Mouse (Mus musculus): ENCODE data around the gene N4bp1.

Gene N4bp1

GRCm38 (mm10) chr8:86853266-86853988, 31.6 kb downstream of the N4bp1 start:
- DNase-seq, result no peak

GRCm38 (mm10) chr8:86852491-86852890, 32.6 kb downstream of the N4bp1 start:
- DNase-seq, result no peak

- no peak for DNase-seq
Measured at GRCm38 (mm10) chr8:86848876-86849275, 36.2 kb downstream of the N4bp1 start.

GRCm38 (mm10) chr8:86848401-86848800, 36.7 kb downstream of the N4bp1 start:
- no peak for DNase-seq

- no peak for DNase-seq
Measured at GRCm38 (mm10) chr8:86847091-86847490, 38.0 kb downstream of the N4bp1 start.

- no peak for DNase-seq
Measured at GRCm38 (mm10) chr8:86845875-86846274, 39.2 kb downstream of the N4bp1 start.

- no peak for DNase-seq
Measured at GRCm38 (mm10) chr8:86844856-86845255, 40.2 kb downstream of the N4bp1 start.

GRCm38 (mm10) chr8:86843896-86844295, 41.2 kb downstream of the N4bp1 start:
- DNase-seq, result peak; percentile 32

GRCm38 (mm10) chr8:86841556-86842309, 43.3 kb downstream of the N4bp1 start:
- no peak for DNase-seq

GRCm38 (mm10) chr8:86840120-86840693, 44.9 kb downstream of the N4bp1 start:
- DNase-seq, result no peak

GRCm38 (mm10) chr8:86838707-86839438, 46.2 kb downstream of the N4bp1 start:
- DNase-seq, result no peak

- DNase-seq, result no peak
Measured at GRCm38 (mm10) chr8:86837234-86837633, 47.8 kb downstream of the N4bp1 start.

GRCm38 (mm10) chr8:86835881-86836280, 49.2 kb downstream of the N4bp1 start:
- DNase-seq, result no peak

GRCm38 (mm10) chr8:86834496-86835260, 50.4 kb downstream of the N4bp1 start:
- DNase-seq, result no peak

- no peak for DNase-seq
Measured at GRCm38 (mm10) chr8:86833937-86834336, 51.1 kb downstream of the N4bp1 start.

- no peak for DNase-seq
Measured at GRCm38 (mm10) chr8:86828925-86829324, 56.1 kb downstream of the N4bp1 start.

GRCm38 (mm10) chr8:86827199-86827598, 57.9 kb downstream of the N4bp1 start:
- no peak for DNase-seq

- DNase-seq, result no peak
Measured at GRCm38 (mm10) chr8:86826538-86826937, 58.5 kb downstream of the N4bp1 start.

GRCm38 (mm10) chr8:86825674-86826448, 59.2 kb downstream of the N4bp1 start:
- DNase-seq, result no peak

GRCm38 (mm10) chr8:86824735-86825134, 60.3 kb downstream of the N4bp1 start:
- DNase-seq, result no peak

GRCm38 (mm10) chr8:86820756-86821201, 64.3 kb downstream of the N4bp1 start:
- no peak for DNase-seq

All from cerebellum, adult 11-12 months (tissue).